Mouse (Mus musculus): Measurements from ENCODE around the gene Foxj1.

DNA sequence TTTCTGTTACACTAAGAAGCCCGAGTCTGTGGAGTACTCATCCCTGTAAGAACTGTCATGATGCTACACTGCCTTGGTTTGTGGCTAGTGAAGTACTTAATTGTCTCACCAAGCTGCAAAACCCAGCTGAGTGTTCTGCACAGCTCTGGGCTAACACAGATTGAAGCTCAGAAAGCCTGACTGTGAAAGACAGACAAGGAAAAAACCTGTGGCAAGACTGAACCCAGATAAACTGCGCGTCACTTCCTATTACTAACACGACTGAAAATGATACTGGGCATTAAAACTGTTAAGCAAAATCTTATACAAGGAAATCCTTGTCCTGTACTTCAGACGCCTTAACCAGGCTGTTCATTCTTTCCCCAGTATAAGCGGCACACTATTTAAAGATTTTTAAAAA is 44.3 kb upstream of the Foxj1 start:
- TF ChIP-seq CTCF (IDR thresholded peaks at IDR 0.05; ENCODE audit: insufficient read depth, low read depth, low read length): no peak
- no peak for TF ChIP-seq POLR2A (IDR thresholded peaks at IDR 0.05; ENCODE audit: insufficient read depth, low read depth, low read length)
